Mouse (Mus musculus) liver, embryonic 12.5 days (tissue): ENCODE results near the gene Barhl1. TPM values are rescaled to one million over a fixed set of nuclear protein-coding genes. Genes with fewer than 3 reads are reported as not detected.

ENCODE experiments used
- ATAC-seq: fragments of 200-750 bp; cut with Nextera tagmentation; 2 replicates; pipeline ENCODE4 v1.8.0; 2017; ENCODE audit warnings: moderate number of reproducible peaks, mild to moderate bottlenecking, moderate library complexity
- H3K27ac ChIP-seq: fragments of 300-500 bp; sonication (generic); 2 replicates; pipeline ENCODE4 v1.5.1; 2016; ENCODE audit warnings: mild to moderate bottlenecking
- H3K27me3 ChIP-seq: fragments of 300-500 bp; sonication (generic); replicated peaks from 2 replicates; pipeline ENCODE4 v1.6.1; 2016; ENCODE audit warnings: mild to moderate bottlenecking, moderate library complexity
- H3K36me3 ChIP-seq: fragments of 300-500 bp; sonication (generic); 2 replicates; pipeline ENCODE4 v1.6.1; 2016; ENCODE audit warnings: mild to moderate bottlenecking, moderate library complexity
- H3K4me1 ChIP-seq: fragments of 300-500 bp; sonication (generic); 2 replicates; pipeline ENCODE4 v1.6.1; 2016
- H3K4me2 ChIP-seq: fragments of 300-500 bp; sonication (generic); 2 replicates; pipeline ENCODE4 v1.6.1; 2016; ENCODE audit warnings: mild to moderate bottlenecking, moderate library complexity
- H3K4me3 ChIP-seq: fragments of 300-500 bp; sonication (generic); 2 replicates; pipeline ENCODE4 v1.5.1; 2016; ENCODE audit warnings: mild to moderate bottlenecking, moderate library complexity
- H3K9ac ChIP-seq: fragments of 300-500 bp; sonication (generic); 2 replicates; pipeline ENCODE4 v1.6.1; 2016; ENCODE audit warnings: mild to moderate bottlenecking, moderate library complexity
- H3K9me3 ChIP-seq: fragments of 300-500 bp; sonication (generic); replicated peaks from 2 replicates; pipeline ENCODE4 v1.6.1; 2016; ENCODE audit warnings: mild to moderate bottlenecking, moderate library complexity
- WGBS: fragments of 180-500 bp; shearing (Covaris S2); methylation state at CpG from one replicate; pipeline ENCODE4 v1.1.7; 2016; ENCODE audit not compliant: insufficient replicate concordance; 5-methylcytosine and 5-hydroxymethylcytosine counted together
- polyA plus RNA-seq: library from polyadenylated mRNA; unstranded; fragments of >200 nt; fragmentation: Nextera tagmentation; extraction: Ambion mirVana; gene quantifications from 2 replicates; pipeline ENCODE4 v1.2.1, GENCODE M21; 2016

The Barhl1 gene
- not detected in 2 replicates for polyA plus RNA-seq

GRCm38 (mm10) chr2:28916513-28916865 is at the start of gene Barhl1:
TSS of gene Barhl1 (minus strand) at chr2:28916668.
- Histone ChIP-seq H3K27ac (no peak within 1 kb of the TSS), H3K4me1 (peaks cover 9% of the 10 kb centered on the region; the same call in 1 of the 2 replicates), H3K27me3 (peaks cover 98% of the 10 kb centered on the region), H3K9me3 (no peaks in the 10 kb centered on the region), H3K36me3 (no peaks in the 10 kb centered on the region), H3K4me3 (no peak within 1 kb of the TSS), H3K9ac (no peak within 1 kb of the TSS), H3K4me2 (peak within 1 kb of the TSS; percentile 31)
- no peak for ATAC-seq
- WGBS, result 3% methylated on average over 18 of the region's 18 CpGs

- WGBS, result 51% methylated on average over 6 of the region's 6 CpGs
- Histone ChIP-seq H3K4me2 (no peak overlapping the region), H3K9ac (no peak overlapping the region), H3K9me3 (no peaks in the 10 kb centered on the region), H3K4me3 (no peak overlapping the region), H3K27ac (0 out of 2 replicates have a peak overlapping the region, but pooled peaks have one; percentile 14), H3K36me3 (no peaks in the 10 kb centered on the region), H3K4me1 (no peaks in the 10 kb centered on the region), H3K27me3 (peaks cover 7% of the 10 kb centered on the region; the same call in 1 of the 2 replicates)
- no peak for ATAC-seq
Observed at GRCm38 (mm10) chr2:28963565-28963964, 47.1 kb upstream of the Barhl1 start.

- WGBS, result 67% methylated on average over 5 of the region's 5 CpGs
- no peak overlapping the region for H3K9ac ChIP-seq
- no peak for ATAC-seq
- no peak overlapping the region for H3K4me3 ChIP-seq
- no peaks in the 10 kb centered on the region for H3K4me1 ChIP-seq
- no peaks in the 10 kb centered on the region for H3K36me3 ChIP-seq
- no peaks in the 10 kb centered on the region; the same call in 1 of the 2 replicates for H3K27me3 ChIP-seq
- H3K9me3 ChIP-seq, result no peaks in the 10 kb centered on the region
- H3K4me2 ChIP-seq, result no peak overlapping the region
- no peak overlapping the region for H3K27ac ChIP-seq
Observed at GRCm38 (mm10) chr2:28961636-28962035, 45.2 kb upstream of the Barhl1 start.

- no peaks in the 10 kb centered on the region for H3K9me3 ChIP-seq
- no peaks in the 10 kb centered on the region for H3K4me1 ChIP-seq
- 68% methylated on average over 15 of the region's 15 CpGs for WGBS
- ATAC-seq, result no peak
- H3K27ac ChIP-seq, result no peak overlapping the region
- no peaks in the 10 kb centered on the region for H3K36me3 ChIP-seq
- H3K4me3 ChIP-seq, result no peak overlapping the region
- H3K4me2 ChIP-seq, result no peak overlapping the region
- H3K27me3 ChIP-seq, result no peaks in the 10 kb centered on the region
- H3K9ac ChIP-seq, result no peak overlapping the region
Observed at GRCm38 (mm10) chr2:28961024-28961585, 44.6 kb upstream of the Barhl1 start.

GRCm38 (mm10) chr2:28956874-28957273 is 40.4 kb upstream of the Barhl1 start:
- H3K4me1 ChIP-seq, result no peaks in the 10 kb centered on the region
- no peak overlapping the region for H3K9ac ChIP-seq
- no peak overlapping the region for H3K4me2 ChIP-seq
- no peaks in the 10 kb centered on the region for H3K27me3 ChIP-seq
- no peak overlapping the region for H3K27ac ChIP-seq
- no peaks in the 10 kb centered on the region for H3K36me3 ChIP-seq
- WGBS, result 68% methylated on average over 4 of the region's 4 CpGs
- no peaks in the 10 kb centered on the region for H3K9me3 ChIP-seq
- ATAC-seq, result no peak
- H3K4me3 ChIP-seq, result no peak overlapping the region

GRCm38 (mm10) chr2:28954595-28954994 is 38.1 kb upstream of the Barhl1 start:
- Histone ChIP-seq H3K4me1 (no peaks in the 10 kb centered on the region), H3K27me3 (no peaks in the 10 kb centered on the region), H3K4me2 (no peak overlapping the region), H3K27ac (no peak overlapping the region), H3K9ac (no peak overlapping the region), H3K4me3 (no peak overlapping the region), H3K36me3 (no peaks in the 10 kb centered on the region), H3K9me3 (no peaks in the 10 kb centered on the region)
- ATAC-seq, result no peak
- WGBS, result 81% methylated on average over 9 of the region's 9 CpGs

- no peak for ATAC-seq
- Histone ChIP-seq H3K36me3 (no peaks in the 10 kb centered on the region), H3K27ac (no peak overlapping the region), H3K27me3 (0 out of 2 replicates have a peak, but pooled peaks cover 7% of the 10 kb centered on the region), H3K4me2 (no peak overlapping the region), H3K9ac (no peak overlapping the region), H3K4me1 (no peaks in the 10 kb centered on the region), H3K4me3 (no peak overlapping the region), H3K9me3 (no peaks in the 10 kb centered on the region)
- 53% methylated on average over 8 of the region's 8 CpGs for WGBS
Observed at GRCm38 (mm10) chr2:28952981-28953380, 36.5 kb upstream of the Barhl1 start.

GRCm38 (mm10) chr2:28946312-28946711 is 29.8 kb upstream of the Barhl1 start:
- no peak for ATAC-seq

GRCm38 (mm10) chr2:28945388-28945787 is 28.9 kb upstream of the Barhl1 start:
- ATAC-seq, result no peak
- no peaks in the 10 kb centered on the region for H3K9me3 ChIP-seq
- 55% methylated on average over 6 of the region's 6 CpGs for WGBS

More at GRCm38 (mm10) chr2:28946312-28946711, 29.8 kb upstream of the Barhl1 start:
- Histone ChIP-seq H3K9ac (no peak overlapping the region), H3K4me3 (no peak overlapping the region), H3K27ac (no peak overlapping the region), H3K9me3 (no peaks in the 10 kb centered on the region), H3K4me1 (no peaks in the 10 kb centered on the region), H3K27me3 (0 out of 2 replicates have a peak, but pooled peaks cover 8% of the 10 kb centered on the region), H3K36me3 (no peaks in the 10 kb centered on the region), H3K4me2 (no peak overlapping the region)
- 69% methylated on average over 3 of the region's 3 CpGs for WGBS

GRCm38 (mm10) chr2:28943666-28944516 is 27.4 kb upstream of the Barhl1 start:
- ATAC-seq, result no peak
- no peaks in the 10 kb centered on the region for H3K4me1 ChIP-seq
- H3K27me3 ChIP-seq, result 0 out of 2 replicates have a peak, but pooled peaks cover 15% of the 10 kb centered on the region
- WGBS, result 42% methylated on average over 30 of the region's 30 CpGs
- no peak overlapping the region for H3K4me2 ChIP-seq
- H3K27ac ChIP-seq, result no peak overlapping the region
- H3K9ac ChIP-seq, result no peak overlapping the region
- H3K9me3 ChIP-seq, result no peaks in the 10 kb centered on the region
- no peaks in the 10 kb centered on the region for H3K36me3 ChIP-seq
- no peak overlapping the region for H3K4me3 ChIP-seq

More at GRCm38 (mm10) chr2:28945388-28945787, 28.9 kb upstream of the Barhl1 start:
- H3K36me3 ChIP-seq, result no peaks in the 10 kb centered on the region
- H3K4me2 ChIP-seq, result no peak overlapping the region
- H3K27me3 ChIP-seq, result 0 out of 2 replicates have a peak, but pooled peaks cover 8% of the 10 kb centered on the region
- H3K4me3 ChIP-seq, result no peak overlapping the region
- H3K27ac ChIP-seq, result no peak overlapping the region
- no peak overlapping the region for H3K9ac ChIP-seq
- no peaks in the 10 kb centered on the region for H3K4me1 ChIP-seq

GRCm38 (mm10) chr2:28938997-28939396 is 22.5 kb upstream of the Barhl1 start:
- 36% methylated on average over 7 of the region's 7 CpGs for WGBS
- no peak overlapping the region for H3K9ac ChIP-seq
- no peak overlapping the region for H3K27ac ChIP-seq
- H3K36me3 ChIP-seq, result no peaks in the 10 kb centered on the region
- H3K9me3 ChIP-seq, result no peaks in the 10 kb centered on the region
- no peak overlapping the region for H3K4me2 ChIP-seq
- no peak overlapping the region for H3K4me3 ChIP-seq
- H3K4me1 ChIP-seq, result no peaks in the 10 kb centered on the region
- 0 out of 2 replicates have a peak, but pooled peaks cover 6% of the 10 kb centered on the region for H3K27me3 ChIP-seq
- no peak for ATAC-seq

- ATAC-seq, result no peak
- Histone ChIP-seq H3K36me3 (no peaks in the 10 kb centered on the region), H3K4me1 (no peaks in the 10 kb centered on the region), H3K9me3 (no peaks in the 10 kb centered on the region), H3K4me2 (no peak overlapping the region), H3K9ac (no peak overlapping the region), H3K27me3 (peaks cover 32% of the 10 kb centered on the region), H3K27ac (no peak overlapping the region), H3K4me3 (no peak overlapping the region)
- 82% methylated on average over 3 of the region's 3 CpGs for WGBS
Observed at GRCm38 (mm10) chr2:28930571-28930970, 14.1 kb upstream of the Barhl1 start.
